Mouse (Mus musculus) lung, postnatal 0 days (tissue): ENCODE results near the gene Clybl. TPM values are rescaled to one million over a fixed set of nuclear protein-coding genes. Genes with fewer than 3 reads are reported as not detected.

Experiments
- ATAC-seq: fragments of 200-750 bp; cut with Nextera tagmentation; 2 replicates; pipeline ENCODE4 v1.8.0; 2017; ENCODE audit warnings: moderate library complexity
- DNase-seq: peaks from one replicate; pipeline ENCODE4 v3.0.0-alpha.2; 2016; ENCODE audit warnings: low spot score
- H3K27ac ChIP-seq: fragments of 300-500 bp; sonication (generic); 2 replicates; pipeline ENCODE4 v1.5.1; 2014; ENCODE audit warnings: antibody characterized with exemption, mild to moderate bottlenecking, low read length, mixed read lengths
- H3K27me3 ChIP-seq: fragments of 300-500 bp; sonication (generic); replicated peaks from 2 replicates; pipeline ENCODE4 v1.6.1; 2014; ENCODE audit warnings: low read length, mixed read lengths; ENCODE audit not compliant: insufficient read depth
- H3K36me3 ChIP-seq: fragments of 300-500 bp; sonication (generic); 2 replicates; pipeline ENCODE4 v1.6.1; 2014; ENCODE audit warnings: low read length, mixed read lengths; ENCODE audit not compliant: insufficient read depth
- H3K4me1 ChIP-seq: fragments of 300-500 bp; sonication (generic); 2 replicates; pipeline ENCODE4 v1.6.1; 2014; ENCODE audit warnings: antibody characterized with exemption, low read depth, low read length, mixed read lengths; ENCODE audit not compliant: insufficient read depth
- H3K4me2 ChIP-seq: fragments of 300-500 bp; sonication (generic); replicated peaks from 2 replicates; pipeline ENCODE4 v1.6.1; 2014; ENCODE audit warnings: low read depth, mild to moderate bottlenecking, low read length, moderate library complexity, mixed read lengths
- H3K4me3 ChIP-seq: fragments of 300-500 bp; sonication (generic); 2 replicates; pipeline ENCODE4 v1.5.1; 2014; ENCODE audit warnings: low read depth, low read length
- H3K9ac ChIP-seq: fragments of 300-500 bp; sonication (generic); replicated peaks from 2 replicates; pipeline ENCODE4 v1.6.1; 2014; ENCODE audit warnings: low read depth, mild to moderate bottlenecking
- H3K9me3 ChIP-seq: fragments of 300-500 bp; sonication (generic); 2 replicates; pipeline ENCODE4 v1.6.1; 2016; ENCODE audit warnings: low read length, mixed read lengths
- CTCF ChIP-seq: IDR thresholded peaks from 2 replicates; pipeline ENCODE4 v1.5.1; 2016; ENCODE audit warnings: antibody characterized with exemption, mild to moderate bottlenecking
- EP300 ChIP-seq: IDR thresholded peaks from 2 replicates; pipeline ENCODE4 v1.6.1; 2016; ENCODE audit warnings: antibody characterized with exemption, mild to moderate bottlenecking, control low read depth
- WGBS: fragments of 180-500 bp; shearing (Covaris S2); extraction: QIAGEN DNeasy Blood & Tissue Kit; methylation state at CpG from one replicate; pipeline ENCODE4 v1.1.7; 2014; 5-methylcytosine and 5-hydroxymethylcytosine counted together
- polyA plus RNA-seq: library from polyadenylated mRNA; unstranded; fragments of >200 nt; fragmentation: Nextera tagmentation; extraction: Ambion mirVana; gene quantifications from 2 replicates; pipeline ENCODE4 v1.2.1, GENCODE M21; 2015

The Clybl gene
- polyA plus RNA-seq, 1 experiment from 2014 or later, result 9.2 TPM

DNA sequence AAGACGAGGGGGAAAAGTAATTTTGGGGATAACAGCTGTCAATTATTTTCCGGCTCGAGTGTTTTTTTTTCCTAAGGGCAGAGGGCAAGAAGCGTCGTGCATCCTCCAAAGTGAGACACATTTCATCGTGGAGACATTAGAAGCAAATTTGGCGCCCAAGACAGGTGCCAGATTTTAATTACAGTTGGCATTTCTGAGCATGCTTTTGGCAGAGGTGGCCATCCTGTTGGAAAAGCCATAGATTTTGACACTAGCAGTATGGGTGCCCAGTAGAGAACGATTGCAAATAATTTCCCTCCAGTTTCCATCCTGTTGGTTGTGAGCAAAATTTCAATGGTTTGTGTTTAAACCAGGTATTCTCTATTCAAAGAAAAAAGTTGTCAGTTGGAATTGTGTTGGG is 32.1 kb downstream of the Clybl start:
- ATAC-seq (no peak), DNase-seq (no peak)
- H3K9ac ChIP-seq, result no peak overlapping the region
- H3K36me3 ChIP-seq, result no peaks in the 10 kb centered on the region
- no peaks in the 10 kb centered on the region for H3K27me3 ChIP-seq
- no peaks in the 10 kb centered on the region for H3K9me3 ChIP-seq
- no peak overlapping the region for H3K4me3 ChIP-seq
- no peaks in the 10 kb centered on the region for H3K4me1 ChIP-seq
- 80% methylated on average over 8 of the region's 8 CpGs for WGBS
- TF ChIP-seq EP300 (no peak), CTCF (no peak)
- H3K4me2 ChIP-seq, result no peak overlapping the region
- no peak overlapping the region for H3K27ac ChIP-seq

DNA sequence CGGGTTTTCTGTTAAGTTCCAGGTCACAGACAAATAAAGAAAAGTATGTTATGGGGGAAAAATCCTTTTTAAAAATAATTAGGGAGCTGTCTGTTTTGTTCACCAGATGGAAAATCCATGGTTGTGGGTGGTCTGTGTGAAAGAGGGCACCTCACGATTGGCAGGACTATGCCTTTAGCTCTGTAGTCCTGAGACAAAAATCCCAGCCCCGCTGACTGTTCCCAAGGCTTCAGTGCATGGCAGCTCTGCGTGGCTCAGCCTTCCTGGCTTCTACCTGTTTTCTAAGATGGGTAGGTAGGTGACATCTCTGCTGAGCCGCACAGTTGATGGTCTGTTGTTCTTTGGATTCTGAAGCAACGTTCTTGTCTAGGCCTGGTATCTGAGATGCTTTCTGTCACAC is 32.6 kb downstream of the Clybl start:
- Histone ChIP-seq H3K27me3 (no peaks in the 10 kb centered on the region), H3K9me3 (no peaks in the 10 kb centered on the region), H3K27ac (no peak overlapping the region), H3K4me3 (no peak overlapping the region), H3K4me2 (no peak overlapping the region), H3K36me3 (no peaks in the 10 kb centered on the region), H3K9ac (no peak overlapping the region), H3K4me1 (no peaks in the 10 kb centered on the region)
- TF ChIP-seq EP300 (no peak), CTCF (no peak)
- no peak for ATAC-seq
- DNase-seq, result no peak
- WGBS, result 91% methylated on average over 6 of the region's 6 CpGs

DNA sequence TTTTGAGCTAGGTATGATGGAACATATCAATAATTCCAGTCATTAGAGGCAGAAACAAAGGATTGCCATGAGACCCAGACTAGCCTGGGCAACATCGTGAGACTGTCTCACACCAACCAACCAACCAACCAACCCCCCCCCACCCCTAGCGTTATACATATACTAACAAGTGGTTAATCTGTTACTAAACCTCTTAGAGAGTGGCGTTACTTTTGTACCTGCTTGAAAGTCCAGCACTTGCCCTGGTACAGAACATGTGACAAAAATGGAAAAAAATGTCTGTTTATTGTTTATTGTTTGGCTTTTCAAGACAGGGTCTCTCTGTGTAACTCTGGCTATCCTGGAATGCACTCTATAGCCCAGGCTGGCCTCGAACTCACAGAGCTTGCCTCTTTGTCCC is 35.7 kb downstream of the Clybl start:
- ATAC-seq (no peak), DNase-seq (no peak)
- Histone ChIP-seq H3K36me3 (no peaks in the 10 kb centered on the region), H3K4me1 (no peaks in the 10 kb centered on the region), H3K4me3 (no peak overlapping the region), H3K9ac (no peak overlapping the region), H3K27ac (no peak overlapping the region), H3K9me3 (no peaks in the 10 kb centered on the region), H3K27me3 (no peaks in the 10 kb centered on the region), H3K4me2 (no peak overlapping the region)
- TF ChIP-seq EP300, result no peak
- TF ChIP-seq CTCF, result no peak
- WGBS, result 77% methylated on average over 4 of the region's 4 CpGs

GRCm38 (mm10) chr14:122222934-122223374 is 41.5 kb downstream of the Clybl start:
- no peak for DNase-seq
- Histone ChIP-seq H3K4me1 (no peaks in the 10 kb centered on the region), H3K9ac (no peak overlapping the region), H3K4me3 (no peak overlapping the region), H3K9me3 (no peaks in the 10 kb centered on the region), H3K27ac (no peak overlapping the region), H3K27me3 (no peaks in the 10 kb centered on the region), H3K36me3 (no peaks in the 10 kb centered on the region), H3K4me2 (no peak overlapping the region)
- ATAC-seq, result no peak
- 62% methylated on average over 10 of the region's 10 CpGs for WGBS
- TF ChIP-seq CTCF (no peak), EP300 (no peak)

GRCm38 (mm10) chr14:122223461-122224102 is 42.1 kb downstream of the Clybl start:
- peak; percentile 81 for ATAC-seq
- peak; percentile 90 for TF ChIP-seq CTCF
- no peak for TF ChIP-seq EP300
- DNase-seq, result peak; percentile 89
- H3K27ac ChIP-seq, result no peak overlapping the region
- H3K4me2 ChIP-seq, result 0 out of 2 replicates have a peak overlapping the region, but pooled peaks have one; percentile 21
- no peaks in the 10 kb centered on the region for H3K9me3 ChIP-seq
- H3K27me3 ChIP-seq, result no peaks in the 10 kb centered on the region
- no peak overlapping the region for H3K9ac ChIP-seq
- H3K4me3 ChIP-seq, result no peak overlapping the region; the same call in 1 of the 2 replicates
- no peaks in the 10 kb centered on the region for H3K36me3 ChIP-seq
- H3K4me1 ChIP-seq, result no peaks in the 10 kb centered on the region
- WGBS, result 19% methylated on average over 9 of the region's 9 CpGs

DNA sequence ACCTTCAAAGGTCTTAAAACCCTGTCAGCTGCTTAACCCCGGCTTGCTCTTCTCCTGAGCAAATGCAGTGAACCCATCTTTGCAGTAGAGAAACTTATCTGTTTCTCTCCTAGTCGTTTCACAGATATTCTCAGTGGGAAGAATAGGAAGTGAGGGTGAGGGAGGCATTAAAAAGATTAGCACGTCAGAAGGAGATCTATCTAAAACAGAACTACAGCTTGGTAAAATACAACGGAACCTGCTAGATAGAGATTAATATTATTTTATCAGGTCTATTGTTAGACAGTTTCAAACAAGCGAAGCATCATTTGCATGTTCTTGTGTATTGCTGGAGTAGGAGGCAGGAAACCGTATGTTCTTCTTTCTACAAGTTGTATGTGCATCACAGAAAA is 42.6 kb downstream of the Clybl start:
- no peak for ATAC-seq
- no peak for DNase-seq
- Histone ChIP-seq H3K36me3 (no peaks in the 10 kb centered on the region), H3K9ac (no peak overlapping the region), H3K4me3 (no peak overlapping the region), H3K27ac (no peak overlapping the region), H3K4me2 (no peak overlapping the region), H3K9me3 (no peaks in the 10 kb centered on the region), H3K4me1 (no peaks in the 10 kb centered on the region), H3K27me3 (peaks cover under 1% of the 10 kb centered on the region; the same call in 1 of the 2 replicates)
- TF ChIP-seq EP300 (no peak), CTCF (no peak)
- WGBS, result 53% methylated on average over 6 of the region's 6 CpGs

DNA sequence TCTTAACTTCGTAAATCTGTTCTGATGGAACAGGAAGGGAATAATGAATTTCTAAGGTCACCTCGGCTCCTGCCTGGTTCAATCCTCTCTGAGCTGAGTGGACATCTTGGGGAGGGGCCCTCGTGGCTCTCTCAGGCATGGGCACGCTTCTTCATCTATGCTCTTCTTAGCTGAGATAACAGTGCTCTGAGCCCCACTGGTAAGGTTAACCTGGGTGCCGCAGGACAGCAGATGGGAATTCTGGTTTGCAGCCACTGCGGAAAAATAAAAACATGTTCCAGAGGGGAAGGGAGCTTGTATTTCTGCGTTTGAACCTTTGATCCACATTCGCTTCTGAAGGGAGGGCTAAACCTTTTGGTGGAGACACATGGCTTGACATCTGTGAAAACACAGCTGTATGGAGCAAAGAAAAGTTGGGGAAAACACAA is 43.0 kb downstream of the Clybl start:
- ATAC-seq, result no peak
- H3K27me3 ChIP-seq, result peaks cover 4% of the 10 kb centered on the region
- H3K36me3 ChIP-seq, result no peaks in the 10 kb centered on the region
- H3K4me1 ChIP-seq, result no peaks in the 10 kb centered on the region
- H3K4me2 ChIP-seq, result no peak overlapping the region
- no peaks in the 10 kb centered on the region for H3K9me3 ChIP-seq
- WGBS, result 49% methylated on average over 8 of the region's 8 CpGs
- H3K9ac ChIP-seq, result no peak overlapping the region
- no peak overlapping the region for H3K4me3 ChIP-seq
- no peak for DNase-seq
- no peak for TF ChIP-seq CTCF
- no peak for TF ChIP-seq EP300
- H3K27ac ChIP-seq, result no peak overlapping the region
